Mouse (Mus musculus) midbrain, postnatal 0 days (tissue): ENCODE data around the gene Gipc3. TPM values are rescaled to one million over a fixed set of nuclear protein-coding genes. Genes with fewer than 3 reads are reported as not detected.

ENCODE experiments used
- ATAC-seq: fragments of 200-750 bp; cut with Nextera tagmentation; 2 replicates; pipeline ENCODE4 v1.8.0; 2017; ENCODE audit warnings: moderate number of reproducible peaks, mild to moderate bottlenecking, moderate TSS enrichment, moderate library complexity; ENCODE audit not compliant: low FRiP score
- DNase-seq: peaks from one replicate; pipeline ENCODE4 v3.0.0-alpha.2; 2015; ENCODE audit warnings: low spot score
- H3K27ac ChIP-seq: fragments of 300-500 bp; sonication (generic); 2 replicates; pipeline ENCODE4 v1.5.1; 2014; ENCODE audit warnings: low read depth, mild to moderate bottlenecking, low read length, mixed read lengths
- H3K27me3 ChIP-seq: fragments of 300-500 bp; sonication (generic); 2 replicates; pipeline ENCODE4 v1.6.1; 2014; ENCODE audit warnings: low read length, control low read depth, mixed read lengths; ENCODE audit not compliant: insufficient read depth
- H3K36me3 ChIP-seq: fragments of 300-500 bp; sonication (generic); 2 replicates; pipeline ENCODE4 v1.6.1; 2014; ENCODE audit warnings: low read length, control low read depth, mixed read lengths; ENCODE audit not compliant: insufficient read depth
- H3K4me1 ChIP-seq: fragments of 300-500 bp; sonication (generic); 2 replicates; pipeline ENCODE4 v1.6.1; 2014; ENCODE audit warnings: mild to moderate bottlenecking, control low read depth, antibody characterized with exemption, low read length, mixed read lengths; ENCODE audit not compliant: insufficient read depth
- H3K4me2 ChIP-seq: fragments of 300-500 bp; sonication (generic); 2 replicates; pipeline ENCODE4 v1.6.1; 2014; ENCODE audit warnings: low read depth, mild to moderate bottlenecking, low read length, mixed read lengths; ENCODE audit not compliant: poor library complexity, severe bottlenecking
- H3K4me3 ChIP-seq: fragments of 300-500 bp; sonication (generic); 2 replicates; pipeline ENCODE4 v1.5.1; 2014; ENCODE audit warnings: low read depth, mild to moderate bottlenecking, low read length, moderate library complexity
- H3K9ac ChIP-seq: fragments of 300-500 bp; sonication (generic); replicated peaks from 2 replicates; pipeline ENCODE4 v1.6.1; 2014; ENCODE audit warnings: mild to moderate bottlenecking, low read length, moderate library complexity, mixed read lengths; ENCODE audit not compliant: poor library complexity, severe bottlenecking
- H3K9me3 ChIP-seq: fragments of 300-500 bp; sonication (generic); 2 replicates; pipeline ENCODE4 v1.6.1; 2016; ENCODE audit warnings: low read length, control low read depth
- CTCF ChIP-seq: IDR thresholded peaks from 2 replicates; pipeline ENCODE4 v1.5.1; 2016; ENCODE audit warnings: antibody characterized with exemption, mild to moderate bottlenecking
- WGBS: fragments of 180-500 bp; shearing (Covaris S2); extraction: QIAGEN DNeasy Blood & Tissue Kit; methylation state at CpG from one replicate; pipeline ENCODE4 v1.1.7; 2014; 5-methylcytosine and 5-hydroxymethylcytosine counted together
- polyA plus RNA-seq: library from polyadenylated mRNA; unstranded; fragments of >200 nt; fragmentation: Nextera tagmentation; extraction: Ambion mirVana; gene quantifications from 2 replicates; pipeline ENCODE4 v1.2.1, GENCODE M21; 2015
- total RNA-seq: library from RNA; depleted of rRNA; stranded (reverse); fragments of >200 nt; gene quantifications from 2 replicates; pipeline ENCODE4 v1.2.3, GENCODE M21; 2014

Gipc3 gene
- total and polyA plus RNA-seq, 2 experiments from 2014 or later: 0.16 TPM; not detected in 1

GRCm38 (mm10) chr10:81297246-81297645 lies 45.8 kb downstream of the Gipc3 start:
- H3K4me3 ChIP-seq: no peak overlapping the region
- no peak overlapping the region; the same call in 1 of the 2 replicates for H3K9ac ChIP-seq
- WGBS: 85% methylated on average over 6 of the region's 6 CpGs
- ATAC-seq (no peak), DNase-seq (no peak)
- no peak overlapping the region for H3K27ac ChIP-seq
- no peaks in the 10 kb centered on the region for H3K27me3 ChIP-seq
- no peaks in the 10 kb centered on the region for H3K36me3 ChIP-seq
- TF ChIP-seq CTCF: no peak
- no peaks in the 10 kb centered on the region for H3K9me3 ChIP-seq
- H3K4me2 ChIP-seq: no peak overlapping the region
- peaks cover 18% of the 10 kb centered on the region for H3K4me1 ChIP-seq

DNA sequence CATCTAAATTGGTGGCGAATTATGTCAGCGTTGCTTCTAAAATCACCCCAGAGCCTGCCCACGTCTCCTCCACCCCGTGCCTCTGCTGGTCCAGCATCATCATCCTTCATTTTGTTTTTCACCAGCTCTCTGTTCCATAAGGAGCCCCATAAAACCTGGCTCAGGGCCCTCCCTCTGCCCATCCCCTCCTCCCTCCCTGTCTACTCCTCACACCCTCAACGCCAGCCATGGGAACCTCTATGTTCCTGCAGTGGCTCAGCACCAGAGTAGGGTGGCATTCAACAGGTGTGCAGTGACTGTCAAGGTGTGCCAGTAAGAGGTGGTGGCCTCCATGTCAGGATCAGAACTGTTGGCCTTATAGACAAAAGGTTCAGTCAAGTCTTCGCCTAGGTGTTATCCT lies 47.9 kb downstream of the Gipc3 start:
- DNase-seq: no peak
- no peaks in the 10 kb centered on the region for H3K9me3 ChIP-seq
- no peak overlapping the region; the same call in 1 of the 2 replicates for H3K4me3 ChIP-seq
- WGBS: 96% methylated on average over 6 of the region's 6 CpGs
- ATAC-seq: no peak
- peaks cover 18% of the 10 kb centered on the region for H3K4me1 ChIP-seq
- no peak for TF ChIP-seq CTCF
- no peaks in the 10 kb centered on the region for H3K27me3 ChIP-seq
- no peak overlapping the region for H3K9ac ChIP-seq
- no peak overlapping the region for H3K27ac ChIP-seq
- peak overlapping the region; percentile 94 for H3K4me2 ChIP-seq
- H3K36me3 ChIP-seq: no peaks in the 10 kb centered on the region

DNA sequence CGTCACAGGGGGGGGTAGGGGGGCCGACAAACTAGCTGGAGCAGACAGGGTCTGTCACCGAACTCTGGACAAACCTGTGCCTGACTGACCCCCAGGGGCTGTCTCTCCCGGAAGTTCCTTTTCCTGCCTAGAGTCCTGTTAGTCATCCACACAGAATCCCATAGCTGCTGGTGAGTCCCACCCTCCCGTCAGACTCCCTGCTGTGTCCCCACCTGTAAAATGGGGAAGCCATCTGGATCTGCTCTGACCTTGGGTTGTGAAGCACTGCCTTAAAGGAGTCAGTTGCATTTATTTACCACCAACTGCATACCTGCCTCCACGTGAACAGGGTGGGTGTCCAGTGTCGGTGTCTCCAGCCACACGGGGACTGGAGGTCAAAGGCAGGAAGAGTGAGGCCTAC lies 48.6 kb downstream of the Gipc3 start:
- Histone ChIP-seq H3K4me3 (peak overlapping the region; percentile 70), H3K36me3 (no peaks in the 10 kb centered on the region), H3K27me3 (no peaks in the 10 kb centered on the region), H3K4me1 (peaks cover 18% of the 10 kb centered on the region), H3K27ac (no peak overlapping the region), H3K9ac (peak overlapping the region; percentile 92), H3K9me3 (no peaks in the 10 kb centered on the region), H3K4me2 (peak overlapping the region; percentile 94)
- 60% methylated on average over 8 of the region's 8 CpGs for WGBS
- ATAC-seq (no peak), DNase-seq (no peak)
- no peak for TF ChIP-seq CTCF

- Histone ChIP-seq H3K4me3 (peak overlapping the region; percentile 70), H3K27me3 (no peaks in the 10 kb centered on the region), H3K36me3 (no peaks in the 10 kb centered on the region), H3K9me3 (no peaks in the 10 kb centered on the region), H3K9ac (peak overlapping the region; percentile 92), H3K4me2 (peak overlapping the region; percentile 94), H3K4me1 (peaks cover 18% of the 10 kb centered on the region), H3K27ac (peak overlapping the region; percentile 84)
- no peak; the same call in 1 of the 2 replicates for ATAC-seq
- TF ChIP-seq CTCF: no peak; the same call in 1 of the 2 replicates
- DNase-seq: no peak
- WGBS: 3% methylated on average over 25 of the region's 25 CpGs
Observed at GRCm38 (mm10) chr10:81293334-81294030, 49.6 kb downstream of the Gipc3 start.

DNA sequence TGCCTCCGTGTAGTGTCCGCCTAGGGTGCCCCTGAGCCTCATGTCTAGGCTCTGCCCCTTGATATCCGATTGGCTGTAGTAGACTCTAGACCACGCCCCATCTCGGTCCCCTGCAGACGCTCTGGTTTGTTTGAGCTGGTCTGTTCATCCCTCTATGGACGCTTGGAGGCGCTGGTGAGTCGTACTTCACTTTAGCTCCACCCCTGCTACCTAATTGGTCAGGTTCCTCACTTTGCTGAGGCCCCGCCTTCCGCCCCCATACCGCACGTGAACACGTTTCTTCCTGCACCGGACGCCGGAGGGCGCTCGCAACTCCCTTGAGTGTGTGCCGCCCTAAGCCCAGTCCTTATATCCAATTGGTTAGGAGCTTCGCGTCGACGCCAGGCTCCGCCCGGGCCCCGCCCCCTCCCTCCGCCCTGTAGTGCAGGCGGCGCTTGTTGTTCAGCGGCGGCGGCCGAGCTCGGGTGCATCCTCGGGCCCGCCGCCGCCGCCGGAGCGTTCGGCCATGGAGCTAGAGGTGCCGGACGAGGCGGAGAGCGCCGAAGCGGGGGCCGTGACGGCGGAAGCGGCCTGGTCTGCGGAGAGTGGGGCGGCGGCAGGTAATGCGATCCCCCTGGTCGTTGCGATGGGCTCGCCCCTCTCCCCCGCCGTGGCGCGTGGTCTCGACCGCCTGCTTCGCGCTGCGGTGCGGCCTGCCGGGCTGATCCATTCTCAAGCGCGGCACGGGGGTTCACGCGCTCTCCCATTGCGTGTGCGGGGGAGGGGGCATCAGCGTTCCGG lies 50.3 kb downstream of the Gipc3 start, which contains the start of gene Pip5k1c:
TSS of gene Pip5k1c (plus strand) at position 410 of the 780 bp plus-strand sequence.
- Histone ChIP-seq H3K4me3 (peak within 1 kb of the TSS; percentile 70), H3K36me3 (no peaks in the 10 kb centered on the region), H3K9ac (peak within 1 kb of the TSS; percentile 92), H3K4me1 (peaks cover 18% of the 10 kb centered on the region), H3K4me2 (peak within 1 kb of the TSS; percentile 94), H3K27me3 (no peaks in the 10 kb centered on the region), H3K27ac (peak within 1 kb of the TSS; percentile 84), H3K9me3 (no peaks in the 10 kb centered on the region)
- under 1% methylated on average over 71 of the region's 80 CpGs for WGBS
- peak; percentile 89 for TF ChIP-seq CTCF
- ATAC-seq (peak; percentile 95), DNase-seq (peak; percentile 99)
